Mouse (Mus musculus): ENCODE measurements around the gene Map4k4.

The Map4k4 gene

GRCm38 (mm10) chr1:39936332-39936802 is 35.7 kb downstream of the Map4k4 start:
- in situ Hi-C loops (cut with MboI, MseI) = no loop called here

- in situ Hi-C loops (cut with MboI, MseI) = no loop called here
Observed at GRCm38 (mm10) chr1:39936934-39937333, 36.2 kb downstream of the Map4k4 start.

GRCm38 (mm10) chr1:39937609-39938008 is 36.9 kb downstream of the Map4k4 start:
- in situ Hi-C loops (cut with MboI, MseI) = no loop called here

- in situ Hi-C loops (cut with MboI, MseI) = no loop called here
Observed at GRCm38 (mm10) chr1:39939401-39939800, 38.7 kb downstream of the Map4k4 start.

- in situ Hi-C loops (cut with MboI, MseI) = loop anchor here (5.0 kb wide), 1 partner anchor 828 kb away; no protein-coding TSS in a partner anchor
Observed at GRCm38 (mm10) chr1:39940342-39940741, 39.6 kb downstream of the Map4k4 start.

- in situ Hi-C loops (cut with MboI, MseI) = loop anchor here (5.0 kb wide), 1 partner anchor 829 kb away; no protein-coding TSS in a partner anchor
Observed at GRCm38 (mm10) chr1:39941237-39942179, 40.8 kb downstream of the Map4k4 start.

GRCm38 (mm10) chr1:39942935-39943334 is 42.2 kb downstream of the Map4k4 start:
- in situ Hi-C loops (cut with MboI, MseI) = loop anchor here (5.0 kb wide), 1 partner anchor 831 kb away; no protein-coding TSS in a partner anchor

GRCm38 (mm10) chr1:39944306-39944971 is 43.7 kb downstream of the Map4k4 start:
- in situ Hi-C loops (cut with MboI, MseI) = loop anchor here (5.0 kb wide), 1 partner anchor 832 kb away; no protein-coding TSS in a partner anchor

GRCm38 (mm10) chr1:39944972-39945323 is 44.2 kb downstream of the Map4k4 start:
- in situ Hi-C loops (cut with MboI, MseI) = loop anchor here (5.0 kb wide), 1 partner anchor 833 kb away; no protein-coding TSS in a partner anchor

- in situ Hi-C loops (cut with MboI, MseI) = no loop called here
Observed at GRCm38 (mm10) chr1:39946391-39946790, 45.7 kb downstream of the Map4k4 start.

- in situ Hi-C loops (cut with MboI, MseI) = no loop called here
Observed at GRCm38 (mm10) chr1:39947179-39947578, 46.5 kb downstream of the Map4k4 start.

- in situ Hi-C loops (cut with MboI, MseI) = no loop called here
Observed at GRCm38 (mm10) chr1:39947701-39948359, 47.1 kb downstream of the Map4k4 start.

- in situ Hi-C loops (cut with MboI, MseI) = no loop called here
Observed at GRCm38 (mm10) chr1:39949205-39949604, 48.5 kb downstream of the Map4k4 start.

- in situ Hi-C loops (cut with MboI, MseI) = no loop called here
Observed at GRCm38 (mm10) chr1:39949790-39950462, 49.2 kb downstream of the Map4k4 start.

GRCm38 (mm10) chr1:39950590-39950989 is 49.9 kb downstream of the Map4k4 start:
- in situ Hi-C loops (cut with MboI, MseI) = no loop called here

- in situ Hi-C loops (cut with MboI, MseI) = no loop called here
Observed at GRCm38 (mm10) chr1:39954652-39955051, 53.9 kb downstream of the Map4k4 start.

GRCm38 (mm10) chr1:39956712-39957111 is 56.0 kb downstream of the Map4k4 start:
- in situ Hi-C loops (cut with MboI, MseI) = no loop called here

GRCm38 (mm10) chr1:39957981-39958380 is 57.3 kb downstream of the Map4k4 start:
- in situ Hi-C loops (cut with MboI, MseI) = no loop called here

- in situ Hi-C loops (cut with MboI, MseI) = no loop called here
Observed at GRCm38 (mm10) chr1:39960623-39961022, 59.9 kb downstream of the Map4k4 start.

- in situ Hi-C loops (cut with MboI, MseI) = no loop called here
Observed at GRCm38 (mm10) chr1:39961113-39961512, 60.4 kb downstream of the Map4k4 start.

- in situ Hi-C loops (cut with MboI, MseI) = no loop called here
Observed at GRCm38 (mm10) chr1:39962321-39962720, 61.6 kb downstream of the Map4k4 start.
